9 mouse cellular contexts compared by ENCODE assay signal in genomic region chr1:151040945-151041649, GRCm38 (mm10). TPM values are rescaled to one million over a fixed set of nuclear protein-coding genes. Genes with fewer than 3 reads are reported as not detected.
DNase-seq lines count a peak whose midpoint lies in the region; ATAC-seq lines count a peak whose summit lies in the region.
"Had no signal": no experiment of that assay in that cellular context is flagged by ENCODE, and none has a peak within 500 bp of the region (broad histone marks: within the 10 kb centered on the region; RNA-seq: fewer than 3 reads in every experiment).

No protein-coding gene starts in this region.

- 39% methylated on average over 18 of the region's 18 CpGs for WGBS in neural tube, embryonic 12.5 days
- 19% methylated on average over 18 of the region's 18 CpGs for WGBS in liver, embryonic 16.5 days (ENCODE audit: insufficient replicate concordance)
- 28% methylated on average over 18 of the region's 18 CpGs for WGBS in stomach, embryonic 16.5 days

- H3K27ac ChIP-seq in neural tube, embryonic 12.5 days = no peak overlapping the region
- H3K27ac ChIP-seq in liver, embryonic 16.5 days (ENCODE audit: low read length) = no peak overlapping the region
- H3K27ac ChIP-seq in stomach, embryonic 16.5 days (ENCODE audit: low read length) = no peak overlapping the region
- H3K27ac ChIP-seq: embryonic facial prominence, embryonic 12.5 days had no signal

- ATAC-seq in neural tube, embryonic 12.5 days (ENCODE audit: low FRiP score, low read depth) = no peak
- ATAC-seq in liver, embryonic 16.5 days (ENCODE audit: low read depth) = peak; percentile 65
- ATAC-seq in stomach, embryonic 16.5 days (ENCODE audit: insufficient read depth, low FRiP score) = peak; percentile 40

- H3K27me3 ChIP-seq in neural tube, embryonic 12.5 days (replicated peaks) = no peaks in the 10 kb centered on the region
- H3K27me3 ChIP-seq in liver, embryonic 16.5 days (ENCODE audit: control insufficient read depth, insufficient read depth, low read depth, low read length) = no peaks in the 10 kb centered on the region
- no peaks in the 10 kb centered on the region for H3K27me3 ChIP-seq in stomach, embryonic 16.5 days (ENCODE audit: control insufficient read depth, insufficient read depth, low read length)
- H3K27me3 ChIP-seq: embryonic facial prominence, embryonic 12.5 days had no signal

- H3K4me1 ChIP-seq in neural tube, embryonic 12.5 days = peaks cover 9% of the 10 kb centered on the region
- H3K4me1 ChIP-seq in liver, embryonic 16.5 days (ENCODE audit: control insufficient read depth, low read depth, low read length) = peaks cover 9% of the 10 kb centered on the region
- peaks cover 6% of the 10 kb centered on the region; the same call in 1 of the 2 replicates for H3K4me1 ChIP-seq in stomach, embryonic 16.5 days (ENCODE audit: control insufficient read depth, insufficient read depth, low read length)

- no peak overlapping the region for H3K9ac ChIP-seq in neural tube, embryonic 12.5 days
- no peak overlapping the region for H3K9ac ChIP-seq in liver, embryonic 16.5 days (ENCODE audit: low read depth, low read length)
- H3K9ac ChIP-seq in stomach, embryonic 16.5 days (ENCODE audit: low read length) = no peak overlapping the region
- H3K9ac ChIP-seq: embryonic facial prominence, embryonic 12.5 days had no signal

- no peaks in the 10 kb centered on the region for H3K9me3 ChIP-seq in neural tube, embryonic 12.5 days
- no peaks in the 10 kb centered on the region for H3K9me3 ChIP-seq in liver, embryonic 16.5 days (replicated peaks; ENCODE audit: control insufficient read depth, low read length)
- no peaks in the 10 kb centered on the region for H3K9me3 ChIP-seq in stomach, embryonic 16.5 days (replicated peaks; ENCODE audit: control insufficient read depth, low read length)
- H3K9me3 ChIP-seq: embryonic facial prominence, embryonic 12.5 days had no signal

- no peak for DNase-seq in neural tube, embryonic 10.5 days (ENCODE audit: extremely low spot score, low spot score)
- DNase-seq in induced T-regulatory cell, adult 2 months (ENCODE audit: low read depth) = peak; percentile 5
- no peak for DNase-seq in embryo, embryonic 11 days
- DNase-seq in urinary bladder, postnatal 4 days (ENCODE audit: low spot score in 2 of 2) = no peak
- no peak for DNase-seq in spleen, postnatal 14 days (ENCODE audit: low spot score in 2 of 2)

- H3K4me2 ChIP-seq in neural tube, embryonic 12.5 days (replicated peaks) = 0 out of 2 replicates have a peak overlapping the region, but pooled peaks have one; percentile 9
- peak overlapping the region; percentile 21 for H3K4me2 ChIP-seq in liver, embryonic 16.5 days (ENCODE audit: low read depth, low read length)
- H3K4me2 ChIP-seq in stomach, embryonic 16.5 days (ENCODE audit: low read depth, low read length) = peak overlapping the region; percentile 37
- H3K4me2 ChIP-seq: embryonic facial prominence, embryonic 12.5 days had no signal

- H3K4me3 ChIP-seq in neural tube, embryonic 12.5 days = no peak overlapping the region
- H3K4me3 ChIP-seq in liver, embryonic 16.5 days (ENCODE audit: low read depth, low read length) = no peak overlapping the region
- peak overlapping the region; percentile 12; the same call in 1 of the 2 replicates for H3K4me3 ChIP-seq in stomach, embryonic 16.5 days (replicated peaks; ENCODE audit: low read length)
- H3K4me3 ChIP-seq: embryonic facial prominence, embryonic 12.5 days had no signal

- no peaks in the 10 kb centered on the region for H3K36me3 ChIP-seq in neural tube, embryonic 12.5 days
- H3K36me3 ChIP-seq in liver, embryonic 16.5 days (ENCODE audit: control insufficient read depth, insufficient read depth) = no peaks in the 10 kb centered on the region
- no peaks in the 10 kb centered on the region for H3K36me3 ChIP-seq in stomach, embryonic 16.5 days (ENCODE audit: control insufficient read depth, insufficient read depth, low read length)
- H3K36me3 ChIP-seq: embryonic facial prominence, embryonic 12.5 days had no signal

RNA-seq across cellular contexts. Expression of gene Hmcn1, which starts 47.9 kb away (rescaled TPM):
- polyA plus RNA-seq in neural tube, embryonic 12.5 days (2016; fragmentation: Nextera tagmentation; extraction: Ambion mirVana) = 8.8 and 9.1 TPM in 2 replicates
- 1.3 and 2.0 TPM in 2 replicates for polyA plus RNA-seq in liver, embryonic 16.5 days (2015; fragmentation: Nextera tagmentation; extraction: Ambion mirVana)
- polyA plus RNA-seq in stomach, embryonic 16.5 days (2015; fragmentation: Nextera tagmentation; extraction: Ambion mirVana) = 11.8 and 13.6 TPM in 2 replicates
